Mouse (Mus musculus) MN1 (cell line): Measurements from ENCODE around the gene 1700029H14Rik.

Source experiments
- DNase-seq: peaks from one replicate; pipeline ENCODE4 v3.0.0-alpha.2; 2016; ENCODE audit warnings: low spot score

1700029H14Rik gene

GRCm38 (mm10) chr8:13562118-13562517 is at the start of gene 1700029H14Rik:
1700029H14Rik (minus strand) TSS chr8:13562461.
- DNase-seq: no peak

DNA sequence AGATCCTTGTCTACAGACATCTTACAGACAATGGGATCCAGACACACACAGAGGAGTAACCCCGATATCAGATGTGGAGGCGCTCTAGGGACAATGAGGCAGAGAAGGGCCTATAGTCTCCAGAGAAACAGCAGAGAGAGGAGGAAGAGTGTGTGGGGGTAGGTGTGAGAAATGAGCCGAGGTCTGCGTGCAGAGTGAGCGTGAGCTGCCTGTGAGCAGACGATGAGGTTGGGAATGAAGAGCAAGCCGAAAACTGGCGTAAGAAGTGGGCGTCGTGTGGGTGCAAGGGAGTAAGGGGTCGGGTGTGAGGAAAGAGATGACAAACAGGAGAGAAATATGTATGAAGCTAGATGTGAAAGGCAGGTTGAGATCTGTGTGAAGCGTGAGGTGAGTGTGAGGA is 49.4 kb upstream of the 1700029H14Rik start:
- no peak for DNase-seq

- no peak for DNase-seq
These were observed 47.7 kb upstream of the 1700029H14Rik start for GRCm38 (mm10) chr8:13609971-13610370.

DNA sequence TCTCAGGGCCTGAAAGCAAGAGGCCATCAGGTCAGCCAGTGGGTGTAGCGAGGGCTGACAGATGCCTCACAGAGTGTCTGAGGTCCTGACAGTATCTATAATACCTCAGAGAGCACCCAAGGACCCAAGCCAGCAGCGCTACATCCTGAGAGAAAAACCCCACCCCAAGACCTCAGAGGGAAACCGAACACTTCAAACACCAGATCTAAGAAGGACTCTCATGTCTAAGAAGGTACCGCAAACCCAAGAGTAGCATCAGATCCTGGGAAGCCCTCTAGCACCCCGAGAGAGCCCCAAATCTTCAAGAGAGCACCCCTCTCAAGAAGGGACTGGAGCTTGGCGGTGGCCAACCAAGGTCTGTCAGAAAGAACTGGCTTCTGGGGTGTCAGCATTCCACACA is 46.7 kb upstream of the 1700029H14Rik start:
- no peak for DNase-seq

GRCm38 (mm10) chr8:13605920-13606480 is 43.7 kb upstream of the 1700029H14Rik start:
- no peak for DNase-seq

DNA sequence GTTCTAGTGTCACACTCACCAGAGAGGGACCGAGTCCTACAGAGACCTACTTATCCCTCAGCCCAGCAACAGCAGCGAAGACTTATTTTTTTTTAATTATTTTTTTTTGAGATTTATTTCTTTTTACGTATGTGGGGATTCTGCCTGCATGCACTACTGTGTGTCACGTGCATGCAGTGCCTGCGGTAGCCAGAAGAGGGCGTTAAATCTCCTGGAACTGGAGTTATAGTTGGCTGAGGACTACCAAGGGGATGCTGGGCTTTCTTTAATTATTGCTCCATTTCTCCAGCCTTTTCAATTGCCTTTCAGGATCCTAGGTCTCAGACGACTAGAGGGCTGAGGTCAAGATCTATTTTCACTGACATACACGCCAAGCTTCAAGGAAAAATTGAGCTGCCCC is 40.4 kb upstream of the 1700029H14Rik start:
- DNase-seq: peak; percentile 26

GRCm38 (mm10) chr8:13601166-13601565 is 38.9 kb upstream of the 1700029H14Rik start:
- DNase-seq: no peak

- DNase-seq: no peak
These were observed 38.5 kb upstream of the 1700029H14Rik start for GRCm38 (mm10) chr8:13600716-13601115.

DNA sequence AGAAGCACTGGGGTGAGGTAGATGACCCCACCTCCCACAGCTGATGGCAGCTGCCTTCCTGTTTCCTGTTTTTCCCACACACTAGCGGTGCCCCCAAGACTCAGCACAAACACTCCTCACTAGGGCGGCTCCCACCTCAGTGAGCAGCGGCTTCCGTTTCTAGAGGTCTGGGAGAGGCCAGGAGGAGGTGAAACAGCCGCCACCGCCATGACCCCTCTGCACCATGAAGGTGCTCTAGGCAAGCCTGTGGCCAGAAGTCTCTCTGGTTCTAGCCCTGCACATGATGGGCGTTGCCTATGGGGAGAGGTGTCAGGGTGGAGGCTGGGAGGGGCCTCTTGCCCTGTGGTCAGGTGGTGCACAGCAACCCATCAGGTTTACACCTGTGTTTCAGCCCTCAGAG is 37.9 kb upstream of the 1700029H14Rik start:
- no peak for DNase-seq

DNA sequence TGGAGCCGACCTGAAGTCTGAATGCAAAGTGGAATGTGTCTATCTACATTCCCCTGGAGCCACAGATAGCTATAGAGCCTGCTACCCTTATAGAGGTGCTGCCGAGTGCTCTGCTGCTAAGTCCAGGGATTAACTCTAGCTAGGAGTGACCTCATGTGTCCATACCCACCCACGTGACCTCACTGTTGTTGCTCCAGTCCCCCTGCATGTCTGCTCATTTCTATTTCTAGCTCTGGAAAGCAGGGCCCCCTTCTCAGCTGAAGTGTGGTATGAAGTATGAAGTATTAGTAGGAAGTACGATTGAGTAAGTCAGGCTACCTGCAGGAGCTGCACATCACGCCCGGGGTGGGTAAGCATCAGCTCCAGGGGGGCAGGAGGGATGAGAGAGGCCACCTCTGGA is 35.5 kb upstream of the 1700029H14Rik start:
- no peak for DNase-seq

- no peak for DNase-seq
These were observed 33.6 kb upstream of the 1700029H14Rik start for GRCm38 (mm10) chr8:13595861-13596260.

- peak; percentile 60 for DNase-seq
These were observed 32.6 kb upstream of the 1700029H14Rik start for GRCm38 (mm10) chr8:13594884-13595323.

DNA sequence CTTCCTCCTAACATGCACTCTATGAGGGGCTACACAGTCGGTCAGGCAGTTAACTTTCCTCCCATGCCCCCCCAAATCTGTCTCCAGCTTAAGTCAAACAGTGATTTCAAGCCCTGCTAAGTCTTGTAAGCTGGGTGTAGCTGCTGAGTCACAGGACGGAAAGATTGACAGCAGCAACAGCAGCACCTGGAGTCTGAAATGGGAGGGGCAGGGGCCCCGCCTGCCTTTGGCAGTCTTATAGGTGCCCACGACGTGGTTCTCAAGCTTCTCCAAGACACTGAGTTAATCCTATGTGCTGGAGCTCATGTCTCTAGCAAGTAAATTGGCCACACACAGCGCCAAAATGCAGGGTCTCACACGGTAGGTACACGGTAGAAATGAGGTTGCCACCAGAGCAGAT is 31.1 kb upstream of the 1700029H14Rik start:
- DNase-seq: no peak

DNA sequence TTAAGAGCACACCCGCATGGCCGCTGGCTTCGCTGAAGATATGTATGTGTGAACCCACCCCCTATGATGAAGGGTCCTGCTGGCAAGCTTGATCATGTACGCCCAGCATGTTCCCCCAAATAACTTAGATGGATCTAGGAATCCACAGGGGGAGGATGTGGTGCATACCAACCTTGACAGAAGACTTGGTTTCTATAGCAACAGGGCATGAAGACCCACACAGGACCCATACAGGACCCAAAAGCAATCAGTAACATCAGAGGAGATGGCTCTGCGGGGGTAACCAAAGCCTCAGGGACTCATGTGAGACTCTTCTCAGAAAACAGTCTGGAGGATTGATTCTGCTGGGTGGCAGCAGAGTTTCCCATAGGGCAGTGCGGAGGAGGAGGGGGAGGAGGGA is 29.0 kb upstream of the 1700029H14Rik start:
- DNase-seq: no peak

DNA sequence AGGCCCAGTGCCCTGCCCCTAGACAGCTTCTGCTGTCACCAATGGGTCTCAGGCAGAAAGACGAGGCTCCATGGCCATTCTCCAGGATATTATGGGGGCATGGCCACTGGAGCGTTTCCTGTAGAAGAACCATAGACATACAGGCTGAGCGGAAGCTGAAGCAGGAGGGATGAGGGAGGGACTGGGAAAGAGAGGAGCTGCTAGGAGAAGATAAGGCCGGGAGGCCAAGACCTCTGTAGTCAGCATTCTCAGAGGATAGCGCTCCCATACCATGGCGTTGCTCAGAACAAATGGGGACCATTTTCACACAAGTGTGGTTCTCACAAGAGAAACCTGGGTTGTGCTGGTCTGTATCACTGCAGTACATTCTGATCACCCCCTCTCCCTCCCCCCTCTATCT is 26.8 kb upstream of the 1700029H14Rik start:
- DNase-seq: no peak

DNA sequence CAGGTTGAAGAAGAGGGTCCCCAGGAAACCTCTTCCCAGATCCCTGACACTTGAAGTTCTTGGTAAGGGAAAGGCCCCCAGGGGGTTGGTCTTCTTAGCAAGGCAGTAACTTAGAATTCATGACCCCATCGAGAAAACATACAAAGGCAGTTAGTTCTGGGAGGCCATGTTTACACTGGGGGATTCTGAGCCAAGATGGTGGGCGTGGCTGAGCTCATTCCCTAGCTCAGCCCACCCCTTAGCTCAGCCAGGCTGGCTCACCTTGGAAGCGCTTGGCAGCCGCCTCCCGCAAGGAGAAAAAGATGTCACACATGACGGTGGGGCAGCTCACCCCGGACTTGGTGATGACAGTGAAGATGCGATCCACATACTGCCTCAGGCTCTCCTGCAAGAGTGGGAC is 22.4 kb upstream of the 1700029H14Rik start:
- DNase-seq: no peak

DNA sequence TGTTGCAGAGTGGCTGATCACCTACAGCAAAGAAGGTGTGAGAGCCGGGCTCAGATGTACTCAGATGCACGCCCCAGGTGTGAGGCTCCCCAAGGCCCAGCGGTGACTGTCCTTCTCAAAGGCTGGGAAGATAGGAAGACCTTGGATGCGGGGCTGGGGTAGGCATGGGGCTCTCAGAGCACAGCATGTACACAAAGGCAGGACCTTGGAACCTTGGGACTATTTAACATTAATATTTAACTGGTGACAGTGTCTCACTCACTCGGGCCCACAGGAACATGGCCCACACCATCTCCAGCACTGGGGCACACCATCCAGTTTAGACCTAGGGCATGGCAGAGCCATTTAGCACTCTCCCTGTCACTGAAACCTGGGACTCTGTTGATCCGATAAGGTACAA is 15.6 kb upstream of the 1700029H14Rik start:
- no peak for DNase-seq

GRCm38 (mm10) chr8:13571999-13572398 is 9.7 kb upstream of the 1700029H14Rik start:
- no peak for DNase-seq

- DNase-seq: peak; percentile 69
These were observed 4.7 kb downstream of the 1700029H14Rik start for GRCm38 (mm10) chr8:13557526-13557925.

GRCm38 (mm10) chr8:13551574-13551830 is 10.8 kb downstream of the 1700029H14Rik start:
- DNase-seq: no peak

GRCm38 (mm10) chr8:13550718-13551573 is 11.3 kb downstream of the 1700029H14Rik start:
- peak; percentile 92 for DNase-seq

- DNase-seq: peak; percentile 18
These were observed 13.4 kb downstream of the 1700029H14Rik start for GRCm38 (mm10) chr8:13548831-13549230.

GRCm38 (mm10) chr8:13548235-13548634 is 14.0 kb downstream of the 1700029H14Rik start:
- peak; percentile 68 for DNase-seq

DNA sequence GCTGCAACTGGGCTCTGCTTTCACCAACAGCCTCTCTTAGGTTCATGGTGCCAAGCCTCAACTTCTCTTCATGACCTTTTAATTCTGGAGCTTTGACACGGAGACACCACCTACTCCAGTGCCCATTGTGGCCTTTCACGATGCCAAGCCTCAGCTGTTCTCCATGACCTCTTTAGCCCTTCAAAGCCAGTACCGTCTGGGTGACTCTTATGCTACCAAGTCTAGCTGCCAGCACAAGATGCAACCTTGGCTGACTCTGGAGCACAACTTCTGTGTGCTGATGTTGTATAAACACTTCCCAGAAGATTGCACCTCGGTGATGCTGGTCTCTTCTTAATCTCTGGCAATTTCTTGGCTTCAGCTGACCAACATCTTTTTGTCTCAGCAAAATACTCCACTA is 15.8 kb downstream of the 1700029H14Rik start:
- no peak for DNase-seq
